Mouse (Mus musculus) hindbrain, postnatal 0 days (tissue): ENCODE data around the gene Fli1. TPM values are rescaled to one million over a fixed set of nuclear protein-coding genes. Genes with fewer than 3 reads are reported as not detected.
A peak's percentile ranks its signal among the peaks of the same experiment; 100 is the strongest.

ENCODE experiments used
- ATAC-seq: fragments of 200-750 bp; cut with Nextera tagmentation; 2 replicates; pipeline ENCODE4 v1.8.0; 2017; ENCODE audit warnings: mild to moderate bottlenecking, moderate TSS enrichment, moderate library complexity
- DNase-seq: peaks from one replicate; pipeline ENCODE4 v3.0.0-alpha.2; 2015; ENCODE audit warnings: low spot score
- H3K27ac ChIP-seq: fragments of 300-500 bp; sonication (generic); 2 replicates; pipeline ENCODE4 v1.5.1; 2014; ENCODE audit warnings: mild to moderate bottlenecking
- H3K27me3 ChIP-seq: fragments of 300-500 bp; sonication (generic); 2 replicates; pipeline ENCODE4 v1.6.1; 2014; ENCODE audit warnings: low read length, mixed read lengths; ENCODE audit not compliant: insufficient read depth
- H3K36me3 ChIP-seq: fragments of 300-500 bp; sonication (generic); 2 replicates; pipeline ENCODE4 v1.6.1; 2014; ENCODE audit warnings: low read length, mixed read lengths; ENCODE audit not compliant: insufficient read depth
- H3K4me1 ChIP-seq: fragments of 300-500 bp; sonication (generic); 2 replicates; pipeline ENCODE4 v1.6.1; 2014; ENCODE audit warnings: antibody characterized with exemption, low read length, mixed read lengths; ENCODE audit not compliant: insufficient read depth
- H3K4me2 ChIP-seq: fragments of 300-500 bp; sonication (generic); 2 replicates; pipeline ENCODE4 v1.6.1; 2014; ENCODE audit warnings: low read depth, mild to moderate bottlenecking, low read length, moderate library complexity, mixed read lengths
- H3K4me3 ChIP-seq: fragments of 300-500 bp; sonication (generic); 2 replicates; pipeline ENCODE4 v1.5.1; 2014; ENCODE audit warnings: low read length
- H3K9ac ChIP-seq: fragments of 300-500 bp; sonication (generic); replicated peaks from 2 replicates; pipeline ENCODE4 v1.6.1; 2014; ENCODE audit warnings: mild to moderate bottlenecking, low read length, moderate library complexity, mixed read lengths
- H3K9me3 ChIP-seq: fragments of 300-500 bp; sonication (generic); 2 replicates; pipeline ENCODE4 v1.6.1; 2016; ENCODE audit warnings: low read length, mixed read lengths
- CTCF ChIP-seq: IDR thresholded peaks from 2 replicates; pipeline ENCODE4 v1.5.1; 2016; ENCODE audit warnings: antibody characterized with exemption, control low read depth, low read depth
- WGBS: fragments of 180-500 bp; shearing (Covaris S2); extraction: QIAGEN DNeasy Blood & Tissue Kit; methylation state at CpG from one replicate; pipeline ENCODE4 v1.1.7; 2014; 5-methylcytosine and 5-hydroxymethylcytosine counted together
- polyA plus RNA-seq: library from polyadenylated mRNA; unstranded; fragments of >200 nt; fragmentation: Nextera tagmentation; extraction: Ambion mirVana; gene quantifications from 2 replicates; pipeline ENCODE4 v1.2.1, GENCODE M21; 2015
- total RNA-seq: library from RNA; depleted of rRNA; stranded (reverse); fragments of >200 nt; gene quantifications from 2 replicates; pipeline ENCODE4 v1.2.3, GENCODE M21; 2014

Fli1 gene
- total and polyA plus RNA-seq, 2 experiments from 2014 or later = 5.6 to 10.8 TPM

DNA sequence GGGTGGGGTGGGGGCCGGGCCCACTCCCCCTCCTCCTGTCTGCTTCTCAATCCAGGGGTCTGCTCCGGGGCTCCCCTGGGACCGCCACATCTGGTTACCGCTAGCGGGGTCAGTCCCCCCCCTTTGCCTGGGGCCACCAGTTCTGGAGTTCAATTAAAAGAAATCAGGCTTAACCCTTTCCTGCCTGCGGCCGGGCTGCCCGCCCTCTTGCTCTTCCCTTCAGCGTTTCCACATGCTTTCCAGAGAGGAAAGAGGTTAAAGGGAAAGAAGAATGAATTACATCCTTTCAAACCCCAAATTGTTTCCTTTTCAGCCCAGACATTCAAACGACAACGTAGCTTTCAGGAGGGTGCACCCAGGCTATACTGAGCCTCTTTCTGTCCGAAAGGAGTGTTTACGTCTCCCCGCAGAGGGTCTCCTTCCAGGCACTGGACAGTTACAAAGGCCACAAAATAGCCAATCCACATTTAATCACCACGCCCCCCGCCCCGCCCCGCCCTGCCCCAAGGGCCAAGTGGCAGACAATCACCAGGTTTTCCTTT lies 450 bp upstream of the Fli1 start:
- no peak overlapping the region for H3K9ac ChIP-seq
- H3K4me3 ChIP-seq = peak overlapping the region; percentile 32
- DNase-seq = no peak
- H3K27ac ChIP-seq = no peak overlapping the region
- TF ChIP-seq CTCF = no peak
- peaks cover 16% of the 10 kb centered on the region; the same call in 1 of the 2 replicates for H3K4me1 ChIP-seq
- no peaks in the 10 kb centered on the region for H3K9me3 ChIP-seq
- ATAC-seq = no peak
- H3K4me2 ChIP-seq = peak overlapping the region; percentile 88
- H3K27me3 ChIP-seq = peaks cover 63% of the 10 kb centered on the region
- WGBS = 3% methylated on average over 17 of the region's 18 CpGs
- H3K36me3 ChIP-seq = no peaks in the 10 kb centered on the region

- peaks cover 16% of the 10 kb centered on the region; the same call in 1 of the 2 replicates for H3K4me1 ChIP-seq
- no peaks in the 10 kb centered on the region for H3K9me3 ChIP-seq
- peak overlapping the region; percentile 50 for H3K4me3 ChIP-seq
- no peak for DNase-seq
- peaks cover 47% of the 10 kb centered on the region for H3K27me3 ChIP-seq
- H3K9ac ChIP-seq = peak overlapping the region; percentile 57
- no peaks in the 10 kb centered on the region for H3K36me3 ChIP-seq
- peak overlapping the region; percentile 62; the same call in 1 of the 2 replicates for H3K27ac ChIP-seq
- no peak for TF ChIP-seq CTCF
- peak overlapping the region; percentile 88 for H3K4me2 ChIP-seq
- WGBS = 1% methylated on average over 30 of the region's 30 CpGs
- ATAC-seq = no peak
Measured at GRCm38 (mm10) chr9:32541223-32541901, 1.3 kb downstream of the Fli1 start.

DNA sequence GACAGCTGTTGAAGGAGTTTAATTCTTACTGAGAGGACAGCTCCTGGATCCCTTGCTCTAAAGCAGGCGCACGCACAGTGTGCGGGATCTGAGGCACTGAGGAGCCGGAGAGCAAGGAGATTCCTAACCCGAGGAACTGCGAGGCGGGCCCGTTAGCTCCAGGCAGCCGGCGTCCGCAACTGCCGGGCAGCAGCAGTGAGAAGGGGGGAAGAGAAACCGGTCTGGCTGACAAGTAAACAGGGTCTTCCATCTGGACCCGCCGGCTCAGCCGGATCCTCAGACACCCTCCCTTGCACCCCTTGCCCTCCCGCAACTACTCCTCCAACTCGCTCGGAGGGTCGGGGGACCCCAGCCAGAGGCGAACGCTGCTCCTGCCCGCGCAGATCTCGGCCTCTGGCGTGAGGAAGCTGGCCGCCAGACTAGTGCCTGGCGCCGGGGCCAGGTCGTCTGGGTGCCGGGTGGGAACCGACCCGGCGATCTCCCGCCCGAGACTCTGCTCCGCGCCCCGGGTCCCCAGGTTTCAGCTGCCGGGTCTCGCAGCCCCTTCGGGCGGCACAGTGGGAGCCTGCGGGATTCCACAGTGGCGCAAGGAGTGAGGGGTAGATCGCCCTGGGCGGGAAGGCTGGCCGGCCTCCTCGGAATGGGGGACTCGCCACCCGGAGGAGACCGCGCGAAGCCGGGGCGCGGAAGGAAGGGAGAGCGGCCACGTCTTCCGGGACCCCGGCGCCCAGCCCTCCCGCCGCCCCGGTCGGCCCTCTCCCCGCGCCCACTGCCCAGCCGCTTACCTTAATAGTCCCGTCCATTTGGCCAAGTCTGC lies 2.0 kb downstream of the Fli1 start:
- WGBS = 2% methylated on average over 64 of the region's 70 CpGs
- Histone ChIP-seq H3K36me3 (no peaks in the 10 kb centered on the region), H3K27me3 (peaks cover 39% of the 10 kb centered on the region), H3K9me3 (no peaks in the 10 kb centered on the region), H3K27ac (peak overlapping the region; percentile 62), H3K4me2 (peak overlapping the region; percentile 88), H3K4me1 (peaks cover 16% of the 10 kb centered on the region; the same call in 1 of the 2 replicates), H3K4me3 (peak overlapping the region; percentile 50), H3K9ac (peak overlapping the region; percentile 57)
- no peak for TF ChIP-seq CTCF
- peak; percentile 39 for ATAC-seq
- peak; percentile 15 for DNase-seq

DNA sequence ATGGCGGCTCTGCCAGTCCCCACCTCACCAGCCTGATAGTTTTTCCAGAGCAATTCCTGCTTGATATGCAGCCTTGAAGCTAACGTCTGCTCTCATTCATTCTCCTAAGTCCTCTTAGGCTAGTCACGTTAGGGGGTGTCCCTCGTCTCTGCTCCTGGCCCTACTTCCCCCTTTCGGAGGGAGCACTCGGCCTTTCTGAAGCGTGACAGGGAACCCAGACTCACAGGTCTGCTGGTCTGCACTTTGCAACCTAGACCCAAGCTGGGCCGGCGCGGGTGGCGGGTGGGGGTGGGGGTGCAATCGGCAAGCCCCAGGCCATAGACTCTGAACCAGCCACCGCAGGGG lies 2.6 kb downstream of the Fli1 start:
- Histone ChIP-seq H3K4me3 (peak overlapping the region; percentile 50), H3K4me1 (peaks cover 16% of the 10 kb centered on the region; the same call in 1 of the 2 replicates), H3K4me2 (peak overlapping the region; percentile 88), H3K9ac (peak overlapping the region; percentile 57), H3K27me3 (peaks cover 34% of the 10 kb centered on the region), H3K9me3 (no peaks in the 10 kb centered on the region), H3K27ac (peak overlapping the region; percentile 62; the same call in 1 of the 2 replicates), H3K36me3 (no peaks in the 10 kb centered on the region)
- WGBS = 2% methylated on average over 13 of the region's 13 CpGs
- TF ChIP-seq CTCF = no peak
- ATAC-seq (0 out of 2 replicates have a peak, but pooled peaks have one; percentile 28), DNase-seq (no peak)

- no peak overlapping the region for H3K4me3 ChIP-seq
Measured at GRCm38 (mm10) chr9:32539321-32539761, 3.3 kb downstream of the Fli1 start.

GRCm38 (mm10) chr9:32538124-32538523 lies 4.5 kb downstream of the Fli1 start:
- 90% methylated on average over 5 of the region's 5 CpGs for WGBS
- ATAC-seq (no peak), DNase-seq (no peak)
- no peaks in the 10 kb centered on the region for H3K9me3 ChIP-seq
- no peak overlapping the region for H3K27ac ChIP-seq
- H3K4me3 ChIP-seq = no peak overlapping the region
- TF ChIP-seq CTCF = no peak
- H3K4me1 ChIP-seq = peaks cover 16% of the 10 kb centered on the region; the same call in 1 of the 2 replicates
- no peaks in the 10 kb centered on the region for H3K36me3 ChIP-seq
- H3K4me2 ChIP-seq = peak overlapping the region; percentile 18; the same call in 1 of the 2 replicates
- peaks cover 22% of the 10 kb centered on the region for H3K27me3 ChIP-seq
- no peak overlapping the region for H3K9ac ChIP-seq

More at GRCm38 (mm10) chr9:32539321-32539761, 3.3 kb downstream of the Fli1 start:
- H3K27me3 ChIP-seq = peaks cover 33% of the 10 kb centered on the region
- H3K27ac ChIP-seq = no peak overlapping the region
- 46% methylated on average over 3 of the region's 3 CpGs for WGBS
- H3K9me3 ChIP-seq = no peaks in the 10 kb centered on the region
- H3K4me1 ChIP-seq = peaks cover 16% of the 10 kb centered on the region; the same call in 1 of the 2 replicates
- no peak for TF ChIP-seq CTCF
- DNase-seq (no peak), ATAC-seq (0 out of 2 replicates have a peak, but pooled peaks have one; percentile 19)
- H3K36me3 ChIP-seq = no peaks in the 10 kb centered on the region
- H3K4me2 ChIP-seq = peak overlapping the region; percentile 18; the same call in 1 of the 2 replicates
- no peak overlapping the region for H3K9ac ChIP-seq
